Mouse (Mus musculus): ENCODE results near the gene Cox6b1. TPM values are rescaled to one million over a fixed set of nuclear protein-coding genes. Genes with fewer than 3 reads are reported as not detected.

Cox6b1 gene
- total and polyA plus RNA-seq, 3 experiments, result 432 to 776 (median 581) TPM

GRCm38 (mm10) chr7:30664529-30665200 is 38.7 kb upstream of the Cox6b1 start, which contains the start of gene Haus5 (continued):
- TF ChIP-seq MEF2A (IDR thresholded peaks at IDR 0.05; ENCODE audit: borderline replicate concordance, low read depth, low read length) (0 out of 2 replicates have a peak, but pooled peaks have one; percentile 25), CHD2 (IDR thresholded peaks at IDR 0.05; ENCODE audit: low read length) (peak; percentile 97), HCFC1 (IDR thresholded peaks at IDR 0.05; ENCODE audit: low read depth, low read length) (peak; percentile 87), POLR2A (IDR thresholded peaks at IDR 0.05; ENCODE audit: low read depth, low read length) (peak; percentile 86), PAX5 (IDR thresholded peaks at IDR 0.05; ENCODE audit: low read length) (no peak), USF2 (conservative IDR thresholded peaks at IDR 0.05; ENCODE audit: low read depth, low read length) (no peak; the same call in 1 of the 2 replicates), SIN3A (IDR thresholded peaks at IDR 0.05; ENCODE audit: low read length) (peak; percentile 99), SMC3 (IDR thresholded peaks at IDR 0.05; ENCODE audit: low read depth, low read length) (no peak), NRF1 (IDR thresholded peaks at IDR 0.05; ENCODE audit: low read depth, low read length) (0 out of 2 replicates have a peak, but pooled peaks have one; percentile 30), RAD21 (IDR thresholded peaks at IDR 0.05; ENCODE audit: low read depth, low read length) (no peak; the same call in 1 of the 2 replicates)

DNA sequence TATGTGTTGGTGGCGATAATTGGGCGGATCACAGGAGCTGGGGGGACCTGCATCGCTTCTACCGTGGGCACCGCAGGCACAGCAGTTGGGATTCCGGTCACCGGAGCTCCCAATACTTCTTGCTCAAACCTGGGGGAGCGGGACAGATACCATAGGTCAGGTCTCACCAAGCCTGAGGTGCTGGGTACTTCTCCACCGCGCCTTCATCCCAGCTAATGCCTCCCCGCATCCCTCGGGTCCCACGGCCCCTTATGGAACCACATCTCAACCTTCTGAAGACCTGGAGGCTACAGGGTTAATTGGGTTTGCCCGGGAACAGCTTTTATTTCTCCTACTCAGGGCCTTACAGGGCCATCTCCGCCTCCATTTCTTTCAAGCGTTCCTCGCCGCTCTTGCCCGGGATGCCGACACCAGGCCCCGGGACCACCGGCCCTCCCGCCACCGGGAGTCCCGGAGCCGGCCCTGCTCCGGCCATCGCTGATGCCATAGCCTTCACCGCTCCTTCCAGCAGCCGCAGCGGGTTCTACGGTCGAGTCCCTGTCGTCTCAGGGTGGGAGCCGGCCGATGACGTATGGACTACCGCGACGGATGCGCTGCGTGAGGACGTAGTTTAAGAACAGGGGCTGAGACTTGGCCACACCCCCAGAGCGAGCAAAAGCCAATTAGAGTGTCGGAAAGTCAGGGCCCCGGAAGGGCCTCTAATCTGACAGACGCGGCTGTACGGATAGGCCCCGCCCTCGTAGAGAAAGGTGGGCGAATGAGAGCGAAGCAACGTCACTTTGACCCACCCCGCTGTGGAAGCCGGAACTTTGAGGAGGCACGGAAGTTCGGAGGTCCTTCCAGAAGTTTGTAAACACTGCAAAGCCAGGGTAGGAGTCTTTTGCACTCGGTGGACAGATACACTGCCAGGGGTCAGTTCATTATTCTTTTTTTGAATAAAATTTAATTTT is 23.9 kb upstream of the Cox6b1 start, which contains the start of gene Rbm42:
Gene Rbm42 (minus strand): TSS at position 727 of the 950 bp plus-strand sequence.
- H3K4me2 ChIP-seq (ENCODE audit: insufficient read depth, low read depth, poor library complexity, severe bottlenecking), result peak within 1 kb of the TSS; percentile 79
- peak within 1 kb of the TSS; percentile 87 for H3K9ac ChIP-seq (ENCODE audit: insufficient read depth, low read depth)
- peaks cover 53 to 71% of the 10 kb centered on the region in 2 experiments for H3K36me3 ChIP-seq (replicated peaks in 1 of 2; ENCODE audit: control insufficient read depth in 1 of 2, insufficient read depth in 1 of 2, low read length in 1 of 2)
- H3K4me3 ChIP-seq (replicated peaks in 1 of 3; ENCODE audit: low read depth in 2 of 3, low read length in 2 of 3, poor library complexity in 1 of 3), result peak within 1 kb of the TSS; percentile 81 to 95 (median 91)
- dilution Hi-C loops (cut with MboI; ENCODE audit: extremely low pct_ligation_motif_present, extremely low pct_unique_long_range_greater_than_20kb, low sequenced_read_pairs) (no loop called here), in situ Hi-C loops (cut with MboI; ENCODE audit: low pct_ligation_motif_present, low pct_unique_long_range_greater_than_20kb, low sequenced_read_pairs) (no loop called here)
- no peaks in the 10 kb centered on the region for H3K9me3 ChIP-seq (replicated peaks; ENCODE audit: low read length)
- no peak within 1 kb of the TSS for H3K27ac ChIP-seq (ENCODE audit: insufficient read depth, low read depth)
- peak; percentile 100 for DNase-seq (ENCODE audit: extremely low read depth)
- H3K79me2 ChIP-seq (replicated peaks; ENCODE audit: control insufficient read depth, extremely low read depth, insufficient read depth, poor library complexity, severe bottlenecking), result peaks cover 10% of the 10 kb centered on the region
- no peaks in the 10 kb centered on the region for H3K27me3 ChIP-seq (replicated peaks)
- H3K4me1 ChIP-seq (ENCODE audit: control insufficient read depth in 1 of 2, insufficient read depth in 2 of 2), result peaks cover 5 to 35% of the 10 kb centered on the region in 2 experiments
- no peak for TF ChIP-seq JUN (IDR thresholded peaks at IDR 0.05; ENCODE audit: insufficient read depth, low read depth, low read length)
- peak; percentile 97 for TF ChIP-seq SIN3A (IDR thresholded peaks at IDR 0.05; ENCODE audit: low read length)
- TF ChIP-seq GABPA (IDR thresholded peaks at IDR 0.05; ENCODE audit: insufficient replicate concordance, low read depth, low read length), result no peak; the same call in 1 of the 2 replicates
- no peak for TF ChIP-seq UBTF (IDR thresholded peaks at IDR 0.05; ENCODE audit: low read depth, low read length)
- no peak for TF ChIP-seq RAD21 (IDR thresholded peaks at IDR 0.05; ENCODE audit: low read depth, low read length)
- no peak for TF ChIP-seq SMC3 (IDR thresholded peaks at IDR 0.05; ENCODE audit: low read depth, low read length)
- no peak for TF ChIP-seq RCOR1 (conservative IDR thresholded peaks at IDR 0.05; ENCODE audit: low read depth, low read length)
- peak; percentile 48; the same call in 1 of the 2 replicates for TF ChIP-seq TCF12 (IDR thresholded peaks at IDR 0.05; ENCODE audit: low read depth, low read length)
- no peak for TF ChIP-seq CTCF (conservative IDR thresholded peaks at IDR 0.05 in 1 of 2, IDR thresholded peaks at IDR 0.05 in 1 of 2; ENCODE audit: low read depth in 2 of 2, low read length in 2 of 2)
- TF ChIP-seq ZKSCAN1 (IDR thresholded peaks at IDR 0.05; ENCODE audit: borderline replicate concordance, low read depth, low read length), result no peak
- peak; percentile 76; the same call in 1 of the 2 replicates for TF ChIP-seq KAT2A (IDR thresholded peaks at IDR 0.05; ENCODE audit: insufficient replicate concordance, low read length)
- no peak for TF ChIP-seq ZC3H11A (IDR thresholded peaks at IDR 0.05; ENCODE audit: low read depth, low read length)
- TF ChIP-seq ZNF384 (IDR thresholded peaks at IDR 0.05; ENCODE audit: low read depth, low read length), result no peak
- TF ChIP-seq BHLHE40 (IDR thresholded peaks at IDR 0.05; ENCODE audit: low read depth, low read length), result no peak
- TF ChIP-seq HCFC1 (IDR thresholded peaks at IDR 0.05; ENCODE audit: low read depth, low read length), result peak; percentile 87
- TF ChIP-seq NRF1 (IDR thresholded peaks at IDR 0.05; ENCODE audit: low read depth, low read length), result peak; percentile 57
- peak; percentile 65; the same call in 1 of the 2 replicates for TF ChIP-seq TBP (conservative IDR thresholded peaks at IDR 0.05; ENCODE audit: low read depth, low read length)
- TF ChIP-seq MEF2A (IDR thresholded peaks at IDR 0.05; ENCODE audit: borderline replicate concordance, low read depth, low read length), result 0 out of 2 replicates have a peak, but pooled peaks have one; percentile 46
- TF ChIP-seq USF1 (IDR thresholded peaks at IDR 0.05; ENCODE audit: low read depth, low read length), result no peak
- peak; percentile 22; the same call in 1 of the 2 replicates for TF ChIP-seq CHD2 (IDR thresholded peaks at IDR 0.05; ENCODE audit: low read length)
- peak; percentile 81 for TF ChIP-seq POLR2A (IDR thresholded peaks at IDR 0.05; ENCODE audit: low read depth, low read length)
- peak; percentile 85 for TF ChIP-seq POLR2AphosphoS2 (IDR thresholded peaks at IDR 0.05; ENCODE audit: low read depth, low read length)
- TF ChIP-seq ZMIZ1 (IDR thresholded peaks at IDR 0.05; ENCODE audit: low read depth, low read length), result peak; percentile 71
- no peak for TF ChIP-seq MYC (IDR thresholded peaks at IDR 0.05; ENCODE audit: low read depth, low read length)
- no peak for TF ChIP-seq JUND (conservative IDR thresholded peaks at IDR 0.05; ENCODE audit: low read depth, low read length)
- no peak for TF ChIP-seq MAFK (IDR thresholded peaks at IDR 0.05; ENCODE audit: insufficient replicate concordance, low read length)
- peak; percentile 76 for TF ChIP-seq MXI1 (IDR thresholded peaks at IDR 0.05; ENCODE audit: low read depth, low read length)
- TF ChIP-seq MAZ (IDR thresholded peaks at IDR 0.05; ENCODE audit: low read depth, low read length), result no peak; the same call in 1 of the 2 replicates
- peak; percentile 64; the same call in 1 of the 2 replicates for TF ChIP-seq NELFE (IDR thresholded peaks at IDR 0.05; ENCODE audit: low read depth, low read length)
